Mouse (Mus musculus) lung, embryonic 16.5 days (tissue): Measurements from ENCODE around the gene Dlg4. TPM values are rescaled to one million over a fixed set of nuclear protein-coding genes. Genes with fewer than 3 reads are reported as not detected.

Experiments used
- ATAC-seq: fragments of 200-750 bp; cut with Nextera tagmentation; 2 replicates; pipeline ENCODE4 v1.8.0; 2017; ENCODE audit warnings: low read depth, mild to moderate bottlenecking, moderate library complexity
- H3K27ac ChIP-seq: fragments of 300-500 bp; sonication (generic); 2 replicates; pipeline ENCODE4 v1.5.1; 2014; ENCODE audit warnings: mild to moderate bottlenecking, control low read depth, low read length
- H3K27me3 ChIP-seq: fragments of 300-500 bp; sonication (generic); 2 replicates; pipeline ENCODE4 v1.6.1; 2014; ENCODE audit warnings: low read depth, low read length, mixed read lengths; ENCODE audit not compliant: control insufficient read depth, insufficient read depth
- H3K36me3 ChIP-seq: fragments of 300-500 bp; sonication (generic); 2 replicates; pipeline ENCODE4 v1.6.1; 2014; ENCODE audit warnings: low read length; ENCODE audit not compliant: control insufficient read depth, insufficient read depth
- H3K4me1 ChIP-seq: fragments of 300-500 bp; sonication (generic); replicated peaks from 2 replicates; pipeline ENCODE4 v1.6.1; 2014; ENCODE audit warnings: low read length, mixed read lengths; ENCODE audit not compliant: control insufficient read depth, insufficient read depth
- H3K4me2 ChIP-seq: fragments of 300-500 bp; sonication (generic); 2 replicates; pipeline ENCODE4 v1.6.1; 2014; ENCODE audit warnings: low read depth, low read length, control low read depth
- H3K4me3 ChIP-seq: fragments of 300-500 bp; sonication (generic); 2 replicates; pipeline ENCODE4 v1.5.1; 2014; ENCODE audit warnings: mild to moderate bottlenecking, low read length, control low read depth
- H3K9ac ChIP-seq: fragments of 300-500 bp; sonication (generic); 2 replicates; pipeline ENCODE4 v1.6.1; 2014; ENCODE audit warnings: low read length, control low read depth
- H3K9me3 ChIP-seq: fragments of 300-500 bp; sonication (generic); 2 replicates; pipeline ENCODE4 v1.6.1; 2016; ENCODE audit warnings: low read length; ENCODE audit not compliant: control insufficient read depth
- WGBS: fragments of 180-500 bp; shearing (Covaris S2); extraction: QIAGEN DNeasy Blood & Tissue Kit; methylation state at CpG from one replicate; pipeline ENCODE4 v1.1.7; 2014; 5-methylcytosine and 5-hydroxymethylcytosine counted together
- microRNA counts: library from miRNA; unstranded; fragments of <30 nt; microRNA quantifications from one replicate; lab custom pipeline; 2016
- microRNA-seq: library from miRNA; unstranded; fragments of <30 nt; microRNA quantifications from one replicate; pipeline ENCODE4, GENCODE M21; 2016
- polyA plus RNA-seq: library from polyadenylated mRNA; unstranded; fragments of >200 nt; fragmentation: Nextera tagmentation; extraction: Ambion mirVana; gene quantifications from 2 replicates; pipeline ENCODE4 v1.2.1, GENCODE M21; 2015

The Dlg4 gene
- polyA plus RNA-seq, 1 experiment from 2014 or later: 7.9 TPM

DNA sequence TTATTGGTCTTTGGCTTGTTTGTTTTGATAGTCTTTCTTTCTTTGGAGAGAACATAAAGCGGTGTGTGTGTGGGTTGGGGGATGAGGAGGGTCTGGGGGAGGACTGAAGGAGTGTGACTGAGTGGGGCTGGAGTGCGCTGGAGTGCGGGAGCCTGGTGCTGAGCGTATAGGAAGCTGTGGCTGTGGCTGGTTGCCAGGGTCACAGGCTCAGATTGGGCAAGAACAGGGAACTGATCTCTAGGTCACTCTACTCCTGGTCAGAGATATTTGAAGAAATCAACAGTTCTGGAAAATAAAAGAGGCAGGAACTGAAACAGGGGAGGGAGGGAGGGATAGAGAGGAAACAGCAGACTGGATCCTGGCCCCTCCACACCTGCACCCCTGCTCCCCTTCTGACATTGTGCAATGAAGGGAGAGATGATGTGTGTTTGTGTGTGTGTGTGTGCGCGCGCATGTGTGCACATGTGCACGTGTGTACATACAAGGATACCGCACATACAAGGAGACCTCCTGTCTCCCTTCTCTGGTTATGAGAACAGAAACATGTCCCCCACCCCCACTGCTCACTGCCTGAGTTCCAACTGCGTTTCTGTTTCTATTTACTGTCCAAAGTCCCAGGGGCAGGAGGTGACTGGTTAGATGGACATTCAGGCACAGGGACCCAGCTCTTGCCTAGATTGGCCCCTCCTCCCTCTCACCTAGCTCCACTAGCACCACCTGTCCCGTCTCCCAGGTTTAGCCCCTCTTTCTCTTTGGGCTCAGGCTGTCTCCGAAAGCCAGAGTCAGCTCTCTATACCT is 75.4 kb downstream of the Dlg4 start, which contains the start of gene Asgr2:
Gene Asgr2, plus strand, starts transcription at position 659 of the 798 bp plus-strand sequence.
- Histone ChIP-seq H3K9me3 (no peaks in the 10 kb centered on the region), H3K4me3 (no peak within 1 kb of the TSS), H3K9ac (no peak within 1 kb of the TSS), H3K4me2 (no peak within 1 kb of the TSS), H3K27me3 (no peaks in the 10 kb centered on the region), H3K4me1 (no peaks in the 10 kb centered on the region), H3K36me3 (no peaks in the 10 kb centered on the region), H3K27ac (no peak within 1 kb of the TSS)
- no peak for ATAC-seq
- WGBS: 60% methylated on average over 12 of the region's 12 CpGs

MicroRNAs within 50 kb of the gene (microRNA counts, 519-probe panel; counts per million panel counts)
- not detected for microRNA mmu-miR-324-3p (lab: Ali Mortazavi, UCI)
- 3,314 counts per million, percentile 65 among the panel's probes with 10 or more counts for microRNA mmu-miR-324-5p (lab: Ali Mortazavi, UCI)

Small RNA genes lying within 50 kb of the gene (microRNA-seq; reads per million reads assigned to microRNA genes)
- gene Gm44349 (not detected), gene Mir324 (2,234 reads per million, percentile 83 among the genes with 10 or more reads in this experiment)

Other genes with a start within 250 kb of the Dlg4 start
- gene Chrnb1, start 221.0 kb upstream of the Dlg4 start, polyA plus RNA-seq: 18.6 and 20.7 TPM in 2 replicates
- gene Fgf11, start 215.1 kb upstream of the Dlg4 start, polyA plus RNA-seq: 1.0 and 1.7 TPM in 2 replicates
- 6.5 and 8.6 TPM in 2 replicates for gene Tmem102, start 211.3 kb upstream of the Dlg4 start, polyA plus RNA-seq
- gene Gm39566, start 201.6 kb upstream of the Dlg4 start, polyA plus RNA-seq: not detected in 2 replicates
- not detected in 2 replicates for gene Spem2, start 198.5 kb upstream of the Dlg4 start, polyA plus RNA-seq
- gene Spem1, start 194.8 kb upstream of the Dlg4 start, polyA plus RNA-seq: not detected in 2 replicates
- gene Nlgn2, start 179.2 kb upstream of the Dlg4 start, polyA plus RNA-seq: 4.4 and 5.0 TPM in 2 replicates
- gene Tmem256, start 178.4 kb upstream of the Dlg4 start, polyA plus RNA-seq: 443 and 452 TPM in 2 replicates
- gene Plscr3, start 170.6 kb upstream of the Dlg4 start, polyA plus RNA-seq: 115 and 137 TPM in 2 replicates
- 10.8 and 11.8 TPM in 2 replicates for gene Tnk1, start 158.2 kb upstream of the Dlg4 start, polyA plus RNA-seq
- gene Tmem95, start 138.9 kb upstream of the Dlg4 start, polyA plus RNA-seq: not detected in 2 replicates
- gene Kctd11, start 135.5 kb upstream of the Dlg4 start, polyA plus RNA-seq: 10.9 and 11.4 TPM in 2 replicates
- gene Acap1, start 121.4 kb upstream of the Dlg4 start, polyA plus RNA-seq: 2.1 and 3.8 TPM in 2 replicates
- gene 2810408A11Rik, start 116.0 kb upstream of the Dlg4 start, polyA plus RNA-seq: 7.9 and 8.6 TPM in 2 replicates
- gene Neurl4, start 115.9 kb upstream of the Dlg4 start, polyA plus RNA-seq: 5.7 and 6.4 TPM in 2 replicates
- 85.1 and 87.8 TPM in 2 replicates for gene Gps2, start 103.1 kb upstream of the Dlg4 start, polyA plus RNA-seq
- gene Eif5a, start 95.0 kb upstream of the Dlg4 start, polyA plus RNA-seq: 1,390 and 1,410 TPM in 2 replicates
- 2.7 and 4.9 TPM in 2 replicates for gene Ybx2, start 81.1 kb upstream of the Dlg4 start, polyA plus RNA-seq
- gene Slc2a4, start 68.8 kb upstream of the Dlg4 start, polyA plus RNA-seq: 17.1 and 17.2 TPM in 2 replicates
- 172 and 202 TPM in 2 replicates for gene Cldn7, start 52.2 kb upstream of the Dlg4 start, polyA plus RNA-seq
- gene Ctdnep1, start 35.8 kb upstream of the Dlg4 start, polyA plus RNA-seq: 20.6 and 23.0 TPM in 2 replicates
- gene Elp5, start 34.4 kb upstream of the Dlg4 start, polyA plus RNA-seq: 98.4 and 99.2 TPM in 2 replicates
- gene Gabarap, start 25.8 kb upstream of the Dlg4 start, polyA plus RNA-seq: 515 and 536 TPM in 2 replicates
- gene Phf23, start 21.2 kb upstream of the Dlg4 start, polyA plus RNA-seq: 58.1 and 59.5 TPM in 2 replicates
- 30.1 and 30.7 TPM in 2 replicates for gene Dvl2, start 16.3 kb upstream of the Dlg4 start, polyA plus RNA-seq
- 90.0 and 92.0 TPM in 2 replicates for gene Acadvl, start 1.5 kb upstream of the Dlg4 start, polyA plus RNA-seq
- gene Asgr1, start 37.1 kb downstream of the Dlg4 start, polyA plus RNA-seq: 0.18 TPM in 1 of 2 replicates, not detected in the other
- gene Asgr2, start 75.7 kb downstream of the Dlg4 start, polyA plus RNA-seq: 0.30 TPM in 1 of 2 replicates, not detected in the other
- 2.1 and 2.4 TPM in 2 replicates for gene Mgl2, start 113.4 kb downstream of the Dlg4 start, polyA plus RNA-seq
- gene Clec10a, start 139.3 kb downstream of the Dlg4 start, polyA plus RNA-seq: 0.79 and 1.6 TPM in 2 replicates
- 0.48 and 1.1 TPM in 2 replicates for gene Slc16a11, start 195.8 kb downstream of the Dlg4 start, polyA plus RNA-seq
- 6.0 and 6.9 TPM in 2 replicates for gene Slc16a13, start 204.1 kb downstream of the Dlg4 start, polyA plus RNA-seq
- 36.2 and 37.1 TPM in 2 replicates for gene Bcl6b, start 212.9 kb downstream of the Dlg4 start, polyA plus RNA-seq
- 163 and 167 TPM in 2 replicates for gene 0610010K14Rik, start 221.0 kb downstream of the Dlg4 start, polyA plus RNA-seq
- 10.3 and 10.7 TPM in 2 replicates for gene Gm21988, start 222.9 kb downstream of the Dlg4 start, polyA plus RNA-seq
- gene Rnasek, start 222.9 kb downstream of the Dlg4 start, polyA plus RNA-seq: 249 and 250 TPM in 2 replicates
- gene Alox12, start 238.4 kb downstream of the Dlg4 start, polyA plus RNA-seq: 6.9 and 7.8 TPM in 2 replicates